Mouse (Mus musculus): ENCODE measurements around the gene Syne4.

- no peak for TF ChIP-seq CTCF (IDR thresholded peaks at IDR 0.05)
- TF ChIP-seq EP300 (IDR thresholded peaks at IDR 0.05): no peak
Measured at GRCm38 (mm10) chr7:30281522-30281921, 33.1 kb upstream of the Syne4 start.

All from lung, postnatal 0 days (tissue).